Mouse (Mus musculus) granulocyte monocyte progenitor cell, adult 5-6 weeks (primary cell): ENCODE data around the gene Zfp507. TPM values are rescaled to one million over a fixed set of nuclear protein-coding genes. Genes with fewer than 3 reads are reported as not detected.

Source experiments
- ATAC-seq: replicated peaks from 2 replicates; pipeline ENCODE4 v1.8.0; 2016; ENCODE audit warnings: mild to moderate bottlenecking, moderate TSS enrichment, inconsistent platforms; ENCODE audit not compliant: poor library complexity, severe bottlenecking
- total RNA-seq, 2 experiments: library from RNA; stranded (forward) in 1 of 2; stranded (reverse) in 1 of 2; fragments of 200-712, 200-1000 nt in 1 of 2; fragments of >200 nt in 1 of 2; fragmentation: Nextera tagmentation in 1 of 2; gene quantifications; 2 replicates each; pipeline ENCODE4 v1.2.3; 2014 to 2017

Zfp507 gene
- total RNA-seq, 2 experiments from 2014 or later: 11.1 to 20.5 TPM

- no peak for ATAC-seq
Observed at GRCm38 (mm10) chr7:35741858-35742257, 60.9 kb downstream of the Zfp507 start.

DNA sequence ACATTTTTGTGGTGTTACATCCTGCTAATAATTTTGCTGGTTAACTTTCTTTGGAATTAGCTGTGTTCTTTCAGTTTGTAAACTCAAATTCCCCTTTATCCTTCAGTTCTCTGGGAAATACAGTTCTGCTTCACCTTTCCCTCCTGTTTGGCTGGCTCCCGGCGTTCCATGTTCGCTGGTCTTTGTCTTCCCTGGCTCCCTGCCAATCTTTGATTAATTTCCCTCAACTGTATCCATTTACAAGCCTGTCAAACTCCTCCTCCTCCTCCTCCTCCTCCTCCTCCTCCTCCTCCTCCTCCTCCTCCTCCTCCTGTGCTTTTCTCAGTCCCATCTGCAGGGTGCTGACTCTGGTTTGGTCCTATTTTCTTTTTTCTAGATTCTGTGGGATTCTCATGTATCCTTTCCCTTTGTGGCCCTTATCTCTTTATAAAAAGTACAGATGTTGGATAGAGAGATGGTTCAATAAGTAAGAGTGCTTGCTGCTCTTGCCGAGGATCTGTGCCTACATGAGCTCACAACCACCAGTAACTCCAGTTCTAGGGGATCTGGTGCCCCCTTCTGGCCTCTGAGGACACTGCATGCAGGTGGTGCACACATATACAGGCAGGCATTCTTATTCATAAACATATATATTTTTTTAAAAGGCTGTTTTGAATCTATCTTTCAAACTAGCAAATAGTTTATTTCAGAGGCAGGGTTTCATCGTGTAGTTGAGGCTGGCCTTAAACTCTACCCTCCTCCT is 62.1 kb downstream of the Zfp507 start:
- peak; percentile 65 for ATAC-seq

GRCm38 (mm10) chr7:35738871-35739270 is 63.9 kb downstream of the Zfp507 start:
- no peak for ATAC-seq

DNA sequence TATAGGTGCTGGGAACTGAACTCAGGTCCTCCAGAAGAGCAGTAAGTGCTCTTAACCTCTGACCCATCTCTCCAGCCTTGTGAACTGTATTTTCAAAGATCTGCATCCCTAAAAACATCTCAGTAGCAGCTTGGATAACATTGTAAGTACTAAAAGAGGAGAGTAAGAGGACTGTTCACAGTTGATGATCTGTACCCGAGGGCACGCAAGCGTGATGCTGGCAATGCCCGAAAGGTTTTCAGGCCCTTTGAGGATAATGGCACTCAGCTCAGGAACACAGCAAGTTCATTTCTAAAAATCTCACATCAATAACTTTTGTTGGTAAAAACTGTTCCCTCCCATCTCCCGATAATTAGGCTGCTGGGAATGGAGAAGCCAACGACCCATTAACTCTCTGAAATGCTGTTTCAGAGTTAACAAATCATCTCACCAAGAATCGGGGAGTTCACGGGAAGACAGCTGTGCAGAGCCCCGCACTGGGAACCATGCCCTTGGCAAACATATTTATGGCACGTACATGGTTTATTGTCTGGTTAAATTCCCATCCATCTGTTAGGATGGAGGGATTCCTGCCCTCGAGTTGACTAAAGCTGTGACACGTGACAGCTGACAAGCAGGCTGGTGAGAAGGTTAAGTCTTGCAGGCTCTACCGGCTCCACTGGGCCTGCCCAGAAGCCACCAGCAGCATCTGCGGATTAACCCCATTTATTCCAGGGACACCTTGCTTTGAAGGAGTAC is 69.3 kb downstream of the Zfp507 start:
- no peak for ATAC-seq

DNA sequence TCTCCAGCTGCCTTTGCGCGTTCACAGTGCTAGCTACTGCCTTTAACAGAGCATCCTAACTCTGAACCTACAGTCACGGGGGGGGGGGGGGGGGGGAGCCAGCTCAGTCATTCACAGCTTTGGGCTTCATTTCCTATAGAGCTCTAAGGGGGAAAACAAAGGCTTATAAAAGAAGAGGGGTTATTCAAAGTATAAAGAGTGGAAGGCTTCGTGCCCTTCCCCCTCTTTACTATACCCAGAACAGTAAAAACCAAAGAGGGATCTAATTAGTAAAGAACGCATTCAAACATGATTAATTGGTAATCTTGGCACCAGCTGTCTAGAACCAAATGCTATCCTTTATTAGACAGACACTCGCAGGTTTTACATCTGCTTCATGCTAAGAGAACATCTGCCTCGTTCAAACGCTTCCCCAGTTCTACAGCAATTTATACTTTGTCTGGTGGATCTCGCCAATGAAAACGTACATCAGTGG is 70.2 kb downstream of the Zfp507 start:
- no peak for ATAC-seq

- ATAC-seq: peak; percentile 82
Observed at GRCm38 (mm10) chr7:35729621-35730031, 73.2 kb downstream of the Zfp507 start.

GRCm38 (mm10) chr7:35728376-35728775 is 74.4 kb downstream of the Zfp507 start:
- no peak for ATAC-seq

- ATAC-seq: no peak
Observed at GRCm38 (mm10) chr7:35723035-35723434, 79.8 kb downstream of the Zfp507 start.

Other genes starting within 250 kb of the Zfp507 start
- 98.2 and 110 TPM in 2 replicates for gene Nudt19, start 246.7 kb downstream of the Zfp507 start, total RNA-seq (2014; fragmentation: Nextera tagmentation)
- 44.6 and 52.5 TPM in 2 replicates for gene Nudt19, start 246.7 kb downstream of the Zfp507 start, total RNA-seq (2017)
- 0.30 and 1.2 TPM in 2 replicates for gene Rgs9bp, start 217.4 kb downstream of the Zfp507 start, total RNA-seq (2014; fragmentation: Nextera tagmentation)
- gene Rgs9bp, start 217.4 kb downstream of the Zfp507 start, total RNA-seq (2017): 0.36 and 0.65 TPM in 2 replicates
- 40.4 and 66.7 TPM in 2 replicates for gene Ankrd27, start 216.8 kb downstream of the Zfp507 start, total RNA-seq (2014; fragmentation: Nextera tagmentation)
- gene Ankrd27, start 216.8 kb downstream of the Zfp507 start, total RNA-seq (2017): 40.0 and 49.7 TPM in 2 replicates
- 133 and 145 TPM in 2 replicates for gene Pdcd5, start 155.5 kb downstream of the Zfp507 start, total RNA-seq (2014; fragmentation: Nextera tagmentation)
- gene Pdcd5, start 155.5 kb downstream of the Zfp507 start, total RNA-seq (2017): 94.4 and 114 TPM in 2 replicates
- 19.2 and 21.6 TPM in 2 replicates for gene Dpy19l3, start 48.5 kb downstream of the Zfp507 start, total RNA-seq (2014; fragmentation: Nextera tagmentation)
- gene Dpy19l3, start 48.5 kb downstream of the Zfp507 start, total RNA-seq (2017): 17.7 and 33.2 TPM in 2 replicates